Mouse (Mus musculus): ENCODE measurements around the gene Eefsec. TPM values are rescaled to one million over a fixed set of nuclear protein-coding genes. Genes with fewer than 3 reads are reported as not detected.

Gene Eefsec
- total and polyA plus RNA-seq, 3 experiments: 27.5 to 378 (median 40.7) TPM

DNA sequence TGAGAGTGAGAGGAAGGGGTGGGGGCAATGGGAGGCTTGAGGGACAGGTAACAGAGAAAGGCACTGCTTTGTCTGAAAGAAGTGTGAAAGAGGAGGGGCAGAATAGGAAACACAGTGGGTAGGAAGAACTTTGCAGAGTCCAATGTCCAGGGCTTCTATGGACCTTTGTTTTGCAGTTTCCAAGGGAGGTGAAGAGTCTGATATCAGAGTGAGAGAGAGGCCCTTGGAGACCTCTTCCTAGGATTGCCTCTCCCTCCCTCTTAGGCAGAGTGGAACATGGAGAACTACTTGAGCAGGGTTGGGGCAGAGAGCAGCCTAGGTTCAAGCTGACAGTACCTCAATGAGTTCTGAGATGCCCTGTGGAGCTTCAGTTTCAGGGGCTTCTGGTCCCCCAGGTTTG is 88.1 kb downstream of the Eefsec start:
- H3K9me3 ChIP-seq (replicated peaks; ENCODE audit: insufficient read depth, low read length): no peaks in the 10 kb centered on the region
- H3K4me1 ChIP-seq (ENCODE audit: control insufficient read depth in 1 of 2, insufficient read depth in 2 of 2, low read length in 2 of 2): no peaks in the 10 kb centered on the region
- H3K36me3 ChIP-seq (ENCODE audit: control insufficient read depth in 1 of 2, insufficient read depth in 2 of 2, low read length in 2 of 2): peaks cover 0 to 1% of the 10 kb centered on the region in 2 experiments; a peak in 1 of 4 replicates

DNA sequence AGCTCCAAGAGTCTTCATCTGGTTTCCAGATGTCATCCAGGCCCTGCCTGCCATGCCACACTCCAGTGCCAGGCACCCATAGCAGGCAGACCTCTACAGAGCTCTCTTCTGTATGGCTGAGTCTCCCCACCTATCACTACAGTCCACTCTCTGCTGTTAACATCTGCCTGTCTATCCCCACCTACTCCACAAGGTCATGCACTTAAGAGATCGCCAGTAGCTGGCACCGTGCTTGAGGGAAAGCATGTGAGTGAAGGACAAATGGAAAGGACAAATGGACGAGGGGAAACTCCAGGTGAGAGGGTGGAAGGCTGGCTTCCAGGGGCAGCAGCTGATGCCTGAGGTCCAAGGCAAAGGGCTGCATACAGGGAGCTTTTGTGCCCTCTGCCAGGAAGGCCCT is 90.5 kb downstream of the Eefsec start:
- H3K4me1 ChIP-seq (ENCODE audit: control insufficient read depth in 1 of 2, insufficient read depth in 2 of 2, low read length in 2 of 2): no peaks in the 10 kb centered on the region
- H3K4me3 ChIP-seq (ENCODE audit: control insufficient read depth in 1 of 2, insufficient read depth in 1 of 2, low read depth in 2 of 2, low read length in 2 of 2): no peak overlapping the region
- no peak for DNase-seq (ENCODE audit: low read depth, low spot score)
- no peak for TF ChIP-seq MAX (IDR thresholded peaks at IDR 0.05; ENCODE audit: low read length)
- no peak for TF ChIP-seq HCFC1 (IDR thresholded peaks at IDR 0.05; ENCODE audit: low read depth, low read length)
- TF ChIP-seq KAT2A (conservative IDR thresholded peaks at IDR 0.05; ENCODE audit: low read depth, low read length): no peak
- TF ChIP-seq EP300 (IDR thresholded peaks at IDR 0.05; ENCODE audit: low read depth in 1 of 2, low read length in 2 of 2): no peak
- TF ChIP-seq MEF2A (IDR thresholded peaks at IDR 0.05; ENCODE audit: extremely low read depth, insufficient replicate concordance, low read depth, low read length, poor library complexity, severe bottlenecking): no peak
- no peak for TF ChIP-seq ZMIZ1 (IDR thresholded peaks at IDR 0.05; ENCODE audit: low read depth, low read length)
- no peak for TF ChIP-seq CHD1 (IDR thresholded peaks at IDR 0.05; ENCODE audit: low read depth, low read length)
- TF ChIP-seq NELFE (IDR thresholded peaks at IDR 0.05; ENCODE audit: low read depth, low read length): no peak
- TF ChIP-seq RCOR1 (IDR thresholded peaks at IDR 0.05; ENCODE audit: low read depth, low read length): no peak
- no peak for TF ChIP-seq TBP (IDR thresholded peaks at IDR 0.05; ENCODE audit: low read depth, low read length)
- TF ChIP-seq SIN3A (IDR thresholded peaks at IDR 0.05; ENCODE audit: low read length): no peak
- no peak for TF ChIP-seq POLR2AphosphoS5 (IDR thresholded peaks at IDR 0.05; ENCODE audit: borderline replicate concordance, low read depth, low read length)
- TF ChIP-seq GATA1 (IDR thresholded peaks at IDR 0.05; ENCODE audit: low read depth, low read length): no peak
- H3K79me2 ChIP-seq (ENCODE audit: control insufficient read depth, insufficient read depth, low read length, poor library complexity): no peaks in the 10 kb centered on the region
- no peak overlapping the region for H3K9ac ChIP-seq (ENCODE audit: control insufficient read depth, low read depth, low read length, poor library complexity, severe bottlenecking)
- H3K9me3 ChIP-seq (replicated peaks; ENCODE audit: insufficient read depth, low read length): no peaks in the 10 kb centered on the region
- H3K27me3 ChIP-seq (ENCODE audit: control insufficient read depth in 1 of 2, insufficient read depth in 2 of 2, low read length in 2 of 2): no peaks in the 10 kb centered on the region
- no peak overlapping the region for H3K27ac ChIP-seq (ENCODE audit: control insufficient read depth, low read depth, low read length)
- H3K36me3 ChIP-seq (ENCODE audit: control insufficient read depth in 1 of 2, insufficient read depth in 2 of 2, low read length in 2 of 2): peaks cover 0 to 1% of the 10 kb centered on the region in 2 experiments; a peak in 1 of 4 replicates

More for the DNA sequence above, 88.1 kb downstream of the Eefsec start:
- DNase-seq (ENCODE audit: low read depth, low spot score): no peak
- no peak overlapping the region for H3K9ac ChIP-seq (ENCODE audit: control insufficient read depth, low read depth, low read length, poor library complexity, severe bottlenecking)
- H3K27me3 ChIP-seq (ENCODE audit: control insufficient read depth in 1 of 2, insufficient read depth in 2 of 2, low read length in 2 of 2): no peaks in the 10 kb centered on the region
- TF ChIP-seq MEF2A (IDR thresholded peaks at IDR 0.05; ENCODE audit: extremely low read depth, insufficient replicate concordance, low read depth, low read length, poor library complexity, severe bottlenecking) (no peak), CHD1 (IDR thresholded peaks at IDR 0.05; ENCODE audit: low read depth, low read length) (no peak), ZNF384 (IDR thresholded peaks at IDR 0.05; ENCODE audit: low read depth, low read length) (no peak), MYB (IDR thresholded peaks at IDR 0.05; ENCODE audit: low read depth, low read length) (no peak), NRF1 (IDR thresholded peaks at IDR 0.05; ENCODE audit: insufficient read depth, low read depth, low read length, poor library complexity, severe bottlenecking) (no peak), ETS1 (IDR thresholded peaks at IDR 0.05; ENCODE audit: low read depth, low read length) (no peak), USF2 (IDR thresholded peaks at IDR 0.05; ENCODE audit: borderline replicate concordance in 1 of 2, insufficient read depth in 1 of 2, low read depth in 1 of 2, low read length in 2 of 2) (no peak), USF1 (IDR thresholded peaks at IDR 0.05; ENCODE audit: low read depth, low read length) (no peak), MXI1 (IDR thresholded peaks at IDR 0.05; ENCODE audit: low read depth, low read length) (no peak), TAL1 (IDR thresholded peaks at IDR 0.05; ENCODE audit: low read length) (no peak), UBTF (IDR thresholded peaks at IDR 0.05; ENCODE audit: borderline replicate concordance, insufficient read depth, low read depth, low read length) (no peak), POLR2AphosphoS2 (IDR thresholded peaks at IDR 0.05; ENCODE audit: low read length) (no peak), NELFE (IDR thresholded peaks at IDR 0.05; ENCODE audit: low read depth, low read length) (no peak), ZMIZ1 (IDR thresholded peaks at IDR 0.05; ENCODE audit: low read depth, low read length) (no peak), MAX (IDR thresholded peaks at IDR 0.05; ENCODE audit: low read length) (no peak), JUND (IDR thresholded peaks at IDR 0.05; ENCODE audit: low read depth, low read length) (no peak), RAD21 (IDR thresholded peaks at IDR 0.05; ENCODE audit: low read depth, low read length) (no peak), POLR2AphosphoS5 (IDR thresholded peaks at IDR 0.05; ENCODE audit: borderline replicate concordance, low read depth, low read length) (no peak)
- no peaks in the 10 kb centered on the region for H3K79me2 ChIP-seq (ENCODE audit: control insufficient read depth, insufficient read depth, low read length, poor library complexity)
- H3K4me3 ChIP-seq (ENCODE audit: control insufficient read depth in 1 of 2, insufficient read depth in 1 of 2, low read depth in 2 of 2, low read length in 2 of 2): no peak overlapping the region
- no peak overlapping the region for H3K27ac ChIP-seq (ENCODE audit: control insufficient read depth, low read depth, low read length)
